Mouse (Mus musculus): ENCODE measurements around the gene Aoc3. TPM values are rescaled to one million over a fixed set of nuclear protein-coding genes. Genes with fewer than 3 reads are reported as not detected.

Aoc3 gene
- polyA plus RNA-seq (2015; fragmentation: Nextera tagmentation; extraction: Ambion mirVana) = 2.2 and 2.6 TPM in 2 replicates

- Histone ChIP-seq H3K4me3 (ENCODE audit: low read length) (peak within 1 kb of the TSS; percentile 20), H3K36me3 (ENCODE audit: control insufficient read depth, insufficient read depth) (no peaks in the 10 kb centered on the region), H3K4me2 (ENCODE audit: low read depth, low read length) (peak within 1 kb of the TSS; percentile 48), H3K27me3 (ENCODE audit: control insufficient read depth, insufficient read depth, low read length) (no peaks in the 10 kb centered on the region), H3K9ac (ENCODE audit: low read length) (no peak within 1 kb of the TSS; the same call in 1 of the 2 replicates), H3K27ac (ENCODE audit: low read length) (peak within 1 kb of the TSS; percentile 72), H3K4me1 (ENCODE audit: control insufficient read depth, insufficient read depth, low read length) (peaks cover 10% of the 10 kb centered on the region), H3K9me3 (replicated peaks; ENCODE audit: control insufficient read depth, low read length) (no peaks in the 10 kb centered on the region)
- peak; percentile 47 for ATAC-seq (replicated peaks; ENCODE audit: extremely low read depth, insufficient read depth, low FRiP score)
- 45% methylated on average over 7 of the region's 7 CpGs for WGBS
Measured at GRCm38 (mm10) chr11:101330371-101330924, at the start of gene Aoc3. Gene Aoc3, plus strand, starts transcription at chr11:101330605.

DNA sequence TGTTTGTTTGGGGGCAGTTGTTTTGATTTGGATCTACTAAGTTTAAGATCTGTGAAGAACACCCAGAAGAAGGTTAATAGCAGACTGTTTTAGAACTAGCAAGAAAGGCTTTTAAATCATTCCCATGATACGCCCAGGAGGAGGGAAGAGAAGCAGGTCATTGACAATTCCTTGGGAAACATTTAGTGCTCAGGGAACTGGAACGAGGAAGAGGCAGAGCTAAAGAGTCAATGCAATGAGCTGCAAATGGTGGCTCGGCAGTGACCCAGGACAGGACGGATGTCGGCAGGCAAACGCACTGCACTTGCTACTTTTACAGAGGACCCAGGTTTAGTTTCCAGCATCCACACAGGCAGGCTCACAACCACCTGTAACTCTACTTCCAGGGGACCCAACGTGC, 49.6 kb upstream of the Aoc3 start:
- Histone ChIP-seq H3K4me1 (ENCODE audit: control insufficient read depth, insufficient read depth, low read length) (peaks cover 18% of the 10 kb centered on the region), H3K4me2 (ENCODE audit: low read depth, low read length) (no peak overlapping the region), H3K9ac (ENCODE audit: low read length) (no peak overlapping the region), H3K4me3 (ENCODE audit: low read length) (no peak overlapping the region), H3K9me3 (replicated peaks; ENCODE audit: control insufficient read depth, low read length) (no peaks in the 10 kb centered on the region), H3K36me3 (ENCODE audit: control insufficient read depth, insufficient read depth) (no peaks in the 10 kb centered on the region), H3K27ac (ENCODE audit: low read length) (no peak overlapping the region), H3K27me3 (ENCODE audit: control insufficient read depth, insufficient read depth, low read length) (no peaks in the 10 kb centered on the region)
- 46% methylated on average over 7 of the region's 7 CpGs for WGBS
- ATAC-seq (replicated peaks; ENCODE audit: extremely low read depth, insufficient read depth, low FRiP score) = no peak

DNA sequence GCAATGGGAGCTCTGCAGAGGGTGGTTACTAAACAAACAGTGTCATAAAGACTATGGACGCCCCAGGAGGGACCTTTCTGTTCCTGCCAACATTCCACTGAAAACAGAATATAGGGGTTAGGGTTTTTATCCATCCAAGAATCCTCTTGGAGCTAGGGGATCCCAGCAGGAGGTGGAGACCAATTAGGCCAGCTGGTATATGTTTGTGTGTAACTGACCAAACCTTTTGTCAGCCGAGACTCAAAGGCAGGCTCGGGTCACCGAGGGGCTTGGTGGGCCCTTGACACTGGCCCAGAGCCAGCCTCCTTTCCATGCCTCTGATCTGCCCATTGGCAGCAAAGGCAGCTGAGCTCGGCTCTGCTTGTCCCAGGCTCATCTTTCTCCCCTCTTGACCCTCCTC, 47.5 kb upstream of the Aoc3 start:
- Histone ChIP-seq H3K27ac (ENCODE audit: low read length) (no peak overlapping the region), H3K27me3 (ENCODE audit: control insufficient read depth, insufficient read depth, low read length) (no peaks in the 10 kb centered on the region), H3K9me3 (replicated peaks; ENCODE audit: control insufficient read depth, low read length) (no peaks in the 10 kb centered on the region), H3K4me2 (ENCODE audit: low read depth, low read length) (no peak overlapping the region), H3K4me3 (ENCODE audit: low read length) (no peak overlapping the region), H3K36me3 (ENCODE audit: control insufficient read depth, insufficient read depth) (peaks cover 8% of the 10 kb centered on the region), H3K4me1 (ENCODE audit: control insufficient read depth, insufficient read depth, low read length) (peaks cover 7% of the 10 kb centered on the region), H3K9ac (ENCODE audit: low read length) (no peak overlapping the region)
- 32% methylated on average over 5 of the region's 5 CpGs for WGBS
- ATAC-seq (replicated peaks; ENCODE audit: extremely low read depth, insufficient read depth, low FRiP score) = no peak

DNA sequence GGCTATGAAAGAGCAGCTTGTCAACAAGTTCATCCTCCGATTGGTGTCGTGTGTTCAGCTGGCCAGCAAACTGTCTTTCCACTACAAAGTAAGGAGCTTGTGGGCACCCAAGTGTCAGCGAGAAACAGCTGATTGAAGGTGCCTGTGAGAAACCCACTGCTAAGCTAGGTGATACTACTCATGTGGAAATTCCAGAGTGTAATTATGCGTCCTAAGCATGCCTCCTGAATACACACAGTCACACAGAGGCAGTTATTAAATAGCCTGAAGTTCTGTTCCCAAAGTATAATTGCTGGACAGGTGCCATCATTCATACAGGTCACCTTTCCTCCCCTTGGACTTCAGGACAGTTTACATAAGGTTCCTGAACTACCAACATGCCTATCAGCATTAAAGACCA, 46.6 kb upstream of the Aoc3 start:
- no peak overlapping the region for H3K4me2 ChIP-seq (ENCODE audit: low read depth, low read length)
- peaks cover 17% of the 10 kb centered on the region for H3K36me3 ChIP-seq (ENCODE audit: control insufficient read depth, insufficient read depth)
- no peaks in the 10 kb centered on the region for H3K9me3 ChIP-seq (replicated peaks; ENCODE audit: control insufficient read depth, low read length)
- 0 out of 2 replicates have a peak, but pooled peaks cover 3% of the 10 kb centered on the region for H3K4me1 ChIP-seq (ENCODE audit: control insufficient read depth, insufficient read depth, low read length)
- H3K27me3 ChIP-seq (ENCODE audit: control insufficient read depth, insufficient read depth, low read length) = no peaks in the 10 kb centered on the region
- no peak overlapping the region for H3K4me3 ChIP-seq (ENCODE audit: low read length)
- H3K9ac ChIP-seq (ENCODE audit: low read length) = no peak overlapping the region
- H3K27ac ChIP-seq (ENCODE audit: low read length) = no peak overlapping the region
- no peak for ATAC-seq (replicated peaks; ENCODE audit: extremely low read depth, insufficient read depth, low FRiP score)
- 56% methylated on average over 4 of the region's 4 CpGs for WGBS

GRCm38 (mm10) chr11:101287306-101287705, 43.1 kb upstream of the Aoc3 start:
- H3K4me2 ChIP-seq (ENCODE audit: low read depth, low read length) = no peak overlapping the region
- no peak overlapping the region for H3K4me3 ChIP-seq (ENCODE audit: low read length)
- H3K36me3 ChIP-seq (ENCODE audit: control insufficient read depth, insufficient read depth) = peaks cover 40% of the 10 kb centered on the region
- no peaks in the 10 kb centered on the region for H3K27me3 ChIP-seq (ENCODE audit: control insufficient read depth, insufficient read depth, low read length)
- H3K27ac ChIP-seq (ENCODE audit: low read length) = no peak overlapping the region
- 81% methylated on average over 9 of the region's 9 CpGs for WGBS
- H3K9me3 ChIP-seq (replicated peaks; ENCODE audit: control insufficient read depth, low read length) = no peaks in the 10 kb centered on the region
- no peak for ATAC-seq (replicated peaks; ENCODE audit: extremely low read depth, insufficient read depth, low FRiP score)
- no peaks in the 10 kb centered on the region for H3K4me1 ChIP-seq (ENCODE audit: control insufficient read depth, insufficient read depth, low read length)
- H3K9ac ChIP-seq (ENCODE audit: low read length) = no peak overlapping the region

- Histone ChIP-seq H3K36me3 (ENCODE audit: control insufficient read depth, insufficient read depth) (peaks cover 61% of the 10 kb centered on the region), H3K4me2 (ENCODE audit: low read depth, low read length) (no peak overlapping the region), H3K4me1 (ENCODE audit: control insufficient read depth, insufficient read depth, low read length) (no peaks in the 10 kb centered on the region), H3K4me3 (ENCODE audit: low read length) (no peak overlapping the region), H3K9me3 (replicated peaks; ENCODE audit: control insufficient read depth, low read length) (no peaks in the 10 kb centered on the region), H3K27me3 (ENCODE audit: control insufficient read depth, insufficient read depth, low read length) (no peaks in the 10 kb centered on the region), H3K9ac (ENCODE audit: low read length) (no peak overlapping the region), H3K27ac (ENCODE audit: low read length) (no peak overlapping the region)
- ATAC-seq (replicated peaks; ENCODE audit: extremely low read depth, insufficient read depth, low FRiP score) = no peak
- 94% methylated on average over 8 of the region's 8 CpGs for WGBS
Measured at GRCm38 (mm10) chr11:101291231-101291630, 39.2 kb upstream of the Aoc3 start.

GRCm38 (mm10) chr11:101295191-101295590, 35.2 kb upstream of the Aoc3 start:
- Histone ChIP-seq H3K4me2 (ENCODE audit: low read depth, low read length) (no peak overlapping the region), H3K9ac (ENCODE audit: low read length) (no peak overlapping the region), H3K4me1 (ENCODE audit: control insufficient read depth, insufficient read depth, low read length) (no peaks in the 10 kb centered on the region), H3K27ac (ENCODE audit: low read length) (no peak overlapping the region), H3K27me3 (ENCODE audit: control insufficient read depth, insufficient read depth, low read length) (no peaks in the 10 kb centered on the region), H3K36me3 (ENCODE audit: control insufficient read depth, insufficient read depth) (peaks cover 40% of the 10 kb centered on the region), H3K9me3 (replicated peaks; ENCODE audit: control insufficient read depth, low read length) (no peaks in the 10 kb centered on the region), H3K4me3 (ENCODE audit: low read length) (no peak overlapping the region)
- 92% methylated on average over 8 of the region's 8 CpGs for WGBS
- no peak for ATAC-seq (replicated peaks; ENCODE audit: extremely low read depth, insufficient read depth, low FRiP score)

DNA sequence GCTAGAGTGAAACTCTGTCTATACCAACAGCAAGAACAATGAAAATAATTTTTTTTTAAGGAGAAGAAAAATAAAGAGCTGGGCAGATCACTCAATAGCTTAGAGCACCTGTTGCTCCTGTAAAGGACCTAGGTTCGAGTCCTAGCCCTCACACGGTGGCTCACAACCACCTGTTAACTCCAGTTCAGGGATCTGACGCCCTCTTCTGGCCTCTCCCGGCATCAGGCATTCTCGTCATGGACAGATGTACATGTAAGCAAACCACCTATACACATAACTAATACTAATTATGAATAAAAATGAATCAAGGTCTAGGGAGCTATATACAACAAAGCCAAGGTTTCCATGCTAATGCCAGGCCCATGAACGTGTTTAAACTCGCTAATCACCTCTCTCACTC, 29.5 kb upstream of the Aoc3 start:
- no peak overlapping the region for H3K27ac ChIP-seq (ENCODE audit: low read length)
- WGBS = 62% methylated on average over 7 of the region's 7 CpGs

DNA sequence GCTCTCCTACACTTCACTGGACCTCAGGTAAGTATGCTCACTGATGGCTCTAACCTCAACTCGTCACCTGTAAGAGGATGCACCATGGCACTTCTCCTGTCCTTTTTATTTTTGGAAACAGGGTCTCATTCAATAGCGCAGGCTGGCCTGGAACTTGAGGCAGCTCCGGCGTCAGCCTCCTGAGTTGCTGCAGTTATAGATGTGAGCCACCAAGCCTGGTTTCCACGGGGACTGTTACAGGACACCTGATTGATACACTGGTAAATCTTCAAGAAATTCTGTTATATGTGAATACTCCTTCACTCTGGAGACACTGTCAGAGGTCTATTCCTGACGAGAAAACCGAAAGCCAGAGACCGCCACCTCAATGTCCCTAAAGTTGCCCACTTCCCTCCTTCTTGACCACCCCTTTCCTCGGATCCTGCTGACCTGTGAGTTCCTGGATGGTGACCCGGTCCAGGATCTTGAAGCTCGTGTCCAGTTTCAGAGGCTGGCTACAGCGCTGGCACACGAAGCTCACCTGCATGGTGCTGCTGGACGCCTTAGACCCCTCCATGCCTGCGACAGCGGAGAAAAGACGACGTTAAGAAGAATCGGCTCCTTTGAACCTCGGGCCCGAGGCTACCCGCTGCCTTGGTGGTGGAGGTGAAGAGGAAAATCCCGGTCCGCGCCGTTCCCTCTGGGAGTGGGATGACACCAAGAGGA, 29.0 kb upstream of the Aoc3 start:
- peak overlapping the region; percentile 89 for H3K9ac ChIP-seq (ENCODE audit: low read length)
- peak overlapping the region; percentile 92 for H3K4me3 ChIP-seq (ENCODE audit: low read length)
- H3K36me3 ChIP-seq (ENCODE audit: control insufficient read depth, insufficient read depth) = peaks cover 8% of the 10 kb centered on the region; the same call in 1 of the 2 replicates
- no peak overlapping the region; the same call in 1 of the 2 replicates for H3K27ac ChIP-seq (ENCODE audit: low read length)
- peak overlapping the region; percentile 94 for H3K4me2 ChIP-seq (ENCODE audit: low read depth, low read length)
- ATAC-seq (replicated peaks; ENCODE audit: extremely low read depth, insufficient read depth, low FRiP score) = no peak
- no peaks in the 10 kb centered on the region for H3K27me3 ChIP-seq (ENCODE audit: control insufficient read depth, insufficient read depth, low read length)
- WGBS = 11% methylated on average over 26 of the region's 26 CpGs
- H3K9me3 ChIP-seq (replicated peaks; ENCODE audit: control insufficient read depth, low read length) = no peaks in the 10 kb centered on the region
- H3K4me1 ChIP-seq (ENCODE audit: control insufficient read depth, insufficient read depth, low read length) = peaks cover 11% of the 10 kb centered on the region

More for the DNA sequence above, 29.5 kb upstream of the Aoc3 start:
- peaks cover 11% of the 10 kb centered on the region for H3K4me1 ChIP-seq (ENCODE audit: control insufficient read depth, insufficient read depth, low read length)
- H3K4me2 ChIP-seq (ENCODE audit: low read depth, low read length) = peak overlapping the region; percentile 94
- H3K36me3 ChIP-seq (ENCODE audit: control insufficient read depth, insufficient read depth) = peaks cover 10% of the 10 kb centered on the region; the same call in 1 of the 2 replicates
- peak overlapping the region; percentile 92 for H3K4me3 ChIP-seq (ENCODE audit: low read length)
- no peaks in the 10 kb centered on the region for H3K9me3 ChIP-seq (replicated peaks; ENCODE audit: control insufficient read depth, low read length)
- peak overlapping the region; percentile 89 for H3K9ac ChIP-seq (ENCODE audit: low read length)
- no peak for ATAC-seq (replicated peaks; ENCODE audit: extremely low read depth, insufficient read depth, low FRiP score)
- no peaks in the 10 kb centered on the region for H3K27me3 ChIP-seq (ENCODE audit: control insufficient read depth, insufficient read depth, low read length)
